Mouse (Mus musculus) megakaryocyte, embryonic 14.5 days (primary cell): ENCODE data around the gene Etnk2.

Experiments used
- FLI1 ChIP-seq: IDR thresholded peaks from 2 replicates; pipeline ENCODE4 v1.6.1; 2012; ENCODE audit warnings: low read length, inconsistent platforms, mixed read lengths
- GATA1 ChIP-seq: IDR thresholded peaks from 3 replicates; pipeline ENCODE4 v1.6.1; 2012; ENCODE audit warnings: mixed read lengths, low read length, inconsistent platforms, borderline replicate concordance

- TF ChIP-seq FLI1 (no peak), GATA1 (no peak)
Measured at GRCm38 (mm10) chr1:133387539-133388268, 24.3 kb downstream of the Etnk2 start.
